Mouse (Mus musculus) kidney, postnatal 0 days (tissue): Measurements from ENCODE around the gene Trnau1ap. TPM values are rescaled to one million over a fixed set of nuclear protein-coding genes. Genes with fewer than 3 reads are reported as not detected.
A peak's percentile ranks its signal among the peaks of the same experiment; 100 is the strongest.
"Not testable (repeated sequence)": the region's sequence is repeated elsewhere in the genome, so short reads cannot be mapped to it uniquely, and the experiment has no call there.

Source experiments
- ATAC-seq: fragments of 200-750 bp; cut with Nextera tagmentation; replicated peaks from 2 replicates; pipeline ENCODE4 v1.8.0; 2017; ENCODE audit warnings: low read depth, moderate number of reproducible peaks, moderate TSS enrichment, moderate library complexity; ENCODE audit not compliant: low FRiP score
- DNase-seq: peaks from one replicate; pipeline ENCODE4 v3.0.0-alpha.2; 2016; ENCODE audit warnings: low spot score
- H3K27ac ChIP-seq: fragments of 300-500 bp; sonication (generic); 2 replicates; pipeline ENCODE4 v1.5.1; 2014; ENCODE audit warnings: mild to moderate bottlenecking
- H3K27me3 ChIP-seq: fragments of 300-500 bp; sonication (generic); 2 replicates; pipeline ENCODE4 v1.6.1; 2014; ENCODE audit warnings: low read length, mixed read lengths; ENCODE audit not compliant: insufficient read depth
- H3K36me3 ChIP-seq: fragments of 300-500 bp; sonication (generic); 2 replicates; pipeline ENCODE4 v1.6.1; 2014; ENCODE audit warnings: low read length, mixed read lengths; ENCODE audit not compliant: insufficient read depth
- H3K4me1 ChIP-seq: fragments of 300-500 bp; sonication (generic); replicated peaks from 2 replicates; pipeline ENCODE4 v1.6.1; 2014; ENCODE audit warnings: antibody characterized with exemption, low read length, mixed read lengths; ENCODE audit not compliant: insufficient read depth
- H3K4me2 ChIP-seq: fragments of 300-500 bp; sonication (generic); 2 replicates; pipeline ENCODE4 v1.6.1; 2014; ENCODE audit warnings: mild to moderate bottlenecking, low read length, moderate library complexity, mixed read lengths
- H3K4me3 ChIP-seq: fragments of 300-500 bp; sonication (generic); replicated peaks from 2 replicates; pipeline ENCODE4 v1.5.1; 2014; ENCODE audit warnings: low read depth, low read length
- H3K9ac ChIP-seq: fragments of 300-500 bp; sonication (generic); 2 replicates; pipeline ENCODE4 v1.6.1; 2014; ENCODE audit warnings: low read depth, low read length
- H3K9me3 ChIP-seq: fragments of 300-500 bp; sonication (generic); replicated peaks from 2 replicates; pipeline ENCODE4 v1.6.1; 2016; ENCODE audit warnings: low read length, inconsistent platforms, mixed read lengths
- CTCF ChIP-seq: IDR thresholded peaks from 2 replicates; pipeline ENCODE4 v1.5.1; 2016; ENCODE audit warnings: antibody characterized with exemption, low read depth, mild to moderate bottlenecking, moderate library complexity
- WGBS: fragments of 180-500 bp; shearing (Covaris S2); extraction: QIAGEN DNeasy Blood & Tissue Kit; methylation state at CpG from one replicate; pipeline ENCODE4 v1.1.7; 2014; 5-methylcytosine and 5-hydroxymethylcytosine counted together
- polyA plus RNA-seq: library from polyadenylated mRNA; unstranded; fragments of >200 nt; fragmentation: Nextera tagmentation; extraction: Ambion mirVana; gene quantifications from 2 replicates; pipeline ENCODE4 v1.2.1, GENCODE M21; 2015

Gene Trnau1ap
- polyA plus RNA-seq, 1 experiment from 2014 or later, result 72.8 TPM

- no peak for DNase-seq
- Histone ChIP-seq H3K4me3 (no peak overlapping the region), H3K4me1 (no peaks in the 10 kb centered on the region), H3K4me2 (no peak overlapping the region), H3K9me3 (no peaks in the 10 kb centered on the region), H3K27me3 (no peaks in the 10 kb centered on the region), H3K9ac (0 out of 2 replicates have a peak overlapping the region, but pooled peaks have one; percentile 31), H3K36me3 (peaks cover 10% of the 10 kb centered on the region; the same call in 1 of the 2 replicates), H3K27ac (0 out of 2 replicates have a peak overlapping the region, but pooled peaks have one; percentile 8)
- TF ChIP-seq CTCF, result no peak
- 54% methylated on average over 7 of the region's 7 CpGs for WGBS
- ATAC-seq, result no peak
These were observed 35.6 kb downstream of the Trnau1ap start for GRCm38 (mm10) chr4:132293682-132294240.

- Histone ChIP-seq H3K36me3 (peaks cover 10% of the 10 kb centered on the region; the same call in 1 of the 2 replicates), H3K27ac (no peak overlapping the region), H3K4me2 (no peak overlapping the region), H3K9ac (no peak overlapping the region), H3K4me1 (no peaks in the 10 kb centered on the region), H3K27me3 (no peaks in the 10 kb centered on the region), H3K9me3 (no peaks in the 10 kb centered on the region), H3K4me3 (no peak overlapping the region)
- peak; percentile 77 for DNase-seq
- 55% methylated on average over 4 of the region's 4 CpGs for WGBS
- peak; percentile 78 for TF ChIP-seq CTCF
- ATAC-seq, result no peak
These were observed 36.4 kb downstream of the Trnau1ap start for GRCm38 (mm10) chr4:132292988-132293387.

GRCm38 (mm10) chr4:132291624-132292335 is 37.6 kb downstream of the Trnau1ap start:
- DNase-seq (no peak), ATAC-seq (no peak)
- H3K27me3 ChIP-seq, result no peaks in the 10 kb centered on the region
- H3K4me2 ChIP-seq, result no peak overlapping the region
- peaks cover 10% of the 10 kb centered on the region; the same call in 1 of the 2 replicates for H3K36me3 ChIP-seq
- no peaks in the 10 kb centered on the region for H3K4me1 ChIP-seq
- TF ChIP-seq CTCF, result peak; percentile 51
- H3K4me3 ChIP-seq, result no peak overlapping the region
- no peak overlapping the region for H3K27ac ChIP-seq
- 84% methylated on average over 12 of the region's 12 CpGs for WGBS
- H3K9ac ChIP-seq, result no peak overlapping the region
- no peaks in the 10 kb centered on the region for H3K9me3 ChIP-seq

GRCm38 (mm10) chr4:132291056-132291455 is 38.3 kb downstream of the Trnau1ap start:
- 75% methylated on average over 4 of the region's 4 CpGs for WGBS
- Histone ChIP-seq H3K36me3 (peaks cover 10% of the 10 kb centered on the region; the same call in 1 of the 2 replicates), H3K27me3 (no peaks in the 10 kb centered on the region), H3K9ac (no peak overlapping the region), H3K4me1 (no peaks in the 10 kb centered on the region), H3K27ac (no peak overlapping the region), H3K9me3 (no peaks in the 10 kb centered on the region), H3K4me3 (no peak overlapping the region), H3K4me2 (no peak overlapping the region)
- ATAC-seq (no peak), DNase-seq (no peak)
- no peak for TF ChIP-seq CTCF

GRCm38 (mm10) chr4:132288840-132289239 is 40.5 kb downstream of the Trnau1ap start:
- H3K9ac ChIP-seq, result not testable (repeated sequence)

GRCm38 (mm10) chr4:132275949-132276348 is 53.4 kb downstream of the Trnau1ap start:
- ATAC-seq, result no peak

More at GRCm38 (mm10) chr4:132288840-132289239, 40.5 kb downstream of the Trnau1ap start:
- not testable (repeated sequence) for H3K4me3 ChIP-seq, ATAC-seq, H3K4me1 ChIP-seq, H3K27me3 ChIP-seq, H3K27ac ChIP-seq, H3K9me3 ChIP-seq, H3K4me2 ChIP-seq, DNase-seq
- 83% methylated on average over 3 of the region's 5 CpGs for WGBS
- peaks cover 10% of the 10 kb centered on the region; the same call in 1 of the 2 replicates for H3K36me3 ChIP-seq

More at GRCm38 (mm10) chr4:132275949-132276348, 53.4 kb downstream of the Trnau1ap start:
- no peak for DNase-seq
- H3K27ac ChIP-seq, result no peak overlapping the region
- H3K9ac ChIP-seq, result no peak overlapping the region
- no peaks in the 10 kb centered on the region for H3K9me3 ChIP-seq
- no peak overlapping the region for H3K4me3 ChIP-seq
- H3K4me1 ChIP-seq, result peaks cover 8% of the 10 kb centered on the region; the same call in 1 of the 2 replicates
- 90% methylated on average over 3 of the region's 3 CpGs for WGBS
- H3K4me2 ChIP-seq, result no peak overlapping the region
- no peaks in the 10 kb centered on the region for H3K36me3 ChIP-seq
- H3K27me3 ChIP-seq, result no peaks in the 10 kb centered on the region
- TF ChIP-seq CTCF, result no peak
